Mouse (Mus musculus) embryonic facial prominence, embryonic 12.5 days (tissue): ENCODE results near the gene Gpalpp1. TPM values are rescaled to one million over a fixed set of nuclear protein-coding genes. Genes with fewer than 3 reads are reported as not detected.

ENCODE experiments used
- ATAC-seq: fragments of 200-750 bp; cut with Nextera tagmentation; 2 replicates; pipeline ENCODE4 v1.8.0; 2017; ENCODE audit not compliant: insufficient number of reproducible peaks, insufficient read depth, low FRiP score, low TSS enrichment
- H3K27ac ChIP-seq: fragments of 300-500 bp; sonication (generic); 2 replicates; pipeline ENCODE4 v1.5.1; 2016; ENCODE audit warnings: mild to moderate bottlenecking
- H3K27me3 ChIP-seq: fragments of 300-500 bp; sonication (generic); 2 replicates; pipeline ENCODE4 v1.6.1; 2016; ENCODE audit warnings: mild to moderate bottlenecking, moderate library complexity
- H3K36me3 ChIP-seq: fragments of 300-500 bp; sonication (generic); 2 replicates; pipeline ENCODE4 v1.6.1; 2016; ENCODE audit warnings: mild to moderate bottlenecking
- H3K4me1 ChIP-seq: fragments of 300-500 bp; sonication (generic); 2 replicates; pipeline ENCODE4 v1.6.1; 2016
- H3K4me2 ChIP-seq: fragments of 300-500 bp; sonication (generic); replicated peaks from 2 replicates; pipeline ENCODE4 v1.6.1; 2016; ENCODE audit warnings: mild to moderate bottlenecking, moderate library complexity
- H3K4me3 ChIP-seq: fragments of 300-500 bp; sonication (generic); 2 replicates; pipeline ENCODE4 v1.5.1; 2016; ENCODE audit warnings: mild to moderate bottlenecking
- H3K9ac ChIP-seq: fragments of 300-500 bp; sonication (generic); 2 replicates; pipeline ENCODE4 v1.6.1; 2016; ENCODE audit warnings: mild to moderate bottlenecking, moderate library complexity
- H3K9me3 ChIP-seq: fragments of 300-500 bp; sonication (generic); 2 replicates; pipeline ENCODE4 v1.6.1; 2016; ENCODE audit warnings: mild to moderate bottlenecking, moderate library complexity
- WGBS: fragments of 180-500 bp; shearing (Covaris S2); methylation state at CpG from one replicate; pipeline ENCODE4 v1.1.7; 2016; 5-methylcytosine and 5-hydroxymethylcytosine counted together
- polyA plus RNA-seq: library from polyadenylated mRNA; unstranded; fragments of >200 nt; fragmentation: Nextera tagmentation; extraction: Ambion mirVana; gene quantifications from 2 replicates; pipeline ENCODE4 v1.2.1, GENCODE M21; 2016

The Gpalpp1 gene
- 15.0 and 15.6 TPM in 2 replicates for polyA plus RNA-seq

DNA sequence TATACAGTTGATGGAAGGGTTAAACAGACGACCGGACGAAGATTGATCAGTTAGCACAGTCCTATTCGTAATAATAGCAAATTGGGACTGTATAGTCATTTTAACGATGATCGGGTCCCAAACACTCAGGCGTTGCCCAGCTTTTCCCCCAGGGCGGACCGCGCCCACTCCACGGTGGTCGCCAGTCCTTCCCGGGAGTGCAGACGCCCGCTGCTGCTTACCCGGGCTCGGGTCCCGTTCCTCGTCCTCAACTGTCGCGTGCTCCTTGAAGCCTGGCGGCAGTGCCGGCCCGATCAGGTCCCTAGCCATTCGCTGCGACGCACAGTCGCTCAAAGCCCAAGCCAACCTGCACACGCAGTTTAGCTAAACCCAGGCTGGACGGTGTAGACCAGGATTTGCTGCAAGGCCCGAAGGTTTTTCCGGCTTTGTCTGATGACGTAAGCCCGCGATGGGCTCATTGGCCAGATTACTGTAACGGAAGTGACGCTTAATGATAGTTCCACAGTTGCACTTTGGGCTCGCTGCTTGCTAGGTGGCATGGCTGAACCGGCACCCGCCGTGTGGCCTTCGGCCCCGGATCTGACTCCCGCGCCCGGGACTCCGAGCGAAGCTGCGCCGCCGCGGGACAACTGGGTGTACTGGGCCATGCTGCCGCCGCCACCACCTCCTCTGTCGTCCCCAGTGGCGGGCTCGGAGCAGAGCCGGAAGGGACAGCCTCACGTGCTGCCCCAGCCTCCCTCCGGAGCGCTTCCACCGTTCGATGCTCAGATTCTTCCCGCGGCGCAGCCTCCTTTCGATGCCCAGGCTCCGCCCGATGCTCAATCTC, at the start of gene Gpalpp1, which contains the start of gene Nufip1:
Gene Gpalpp1, minus strand, starts transcription at position 365 of the 826 bp plus-strand sequence.
Gene Nufip1, plus strand, starts transcription at position 496 of the 826 bp plus-strand sequence.
- under 1% methylated on average over 69 of the region's 69 CpGs for WGBS
- peak; percentile 99 for ATAC-seq
- H3K9ac ChIP-seq, result peak within 1 kb of the TSS; percentile 82

DNA sequence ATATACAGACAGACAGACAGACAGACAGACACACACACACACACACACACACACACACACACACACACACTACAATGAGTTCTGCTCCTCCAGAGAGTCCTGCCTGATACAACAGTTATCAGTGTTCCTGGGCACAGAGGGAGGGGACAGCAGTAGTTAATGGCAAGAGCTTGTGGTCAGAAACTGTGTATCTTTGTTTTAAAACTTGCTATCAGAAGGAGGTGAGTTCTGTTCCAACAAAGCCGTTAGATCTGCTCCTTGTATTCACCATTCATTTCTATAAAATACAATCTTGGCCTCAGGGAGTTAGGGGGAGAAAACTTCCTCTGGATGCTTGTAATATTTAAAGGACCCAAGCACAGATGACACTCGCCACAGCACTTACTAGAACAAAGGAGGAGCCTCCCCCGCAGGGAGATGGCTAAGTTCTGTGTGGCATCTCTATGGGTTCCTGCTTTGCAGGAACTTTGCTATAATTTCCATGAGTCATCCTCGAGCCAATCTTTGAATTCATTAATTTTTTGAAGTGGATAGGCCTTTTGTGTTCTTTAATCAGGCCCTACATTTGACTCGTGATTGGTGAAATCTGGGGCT, 47.7 kb upstream of the Gpalpp1 start:
- H3K4me1 ChIP-seq, result peaks cover 4% of the 10 kb centered on the region
- WGBS, result 41% methylated on average over 5 of the region's 5 CpGs
- no peaks in the 10 kb centered on the region for H3K36me3 ChIP-seq
- no peak overlapping the region for H3K4me2 ChIP-seq
- H3K27ac ChIP-seq, result no peak overlapping the region
- H3K9me3 ChIP-seq, result 0 out of 2 replicates have a peak, but pooled peaks cover 3% of the 10 kb centered on the region
- H3K27me3 ChIP-seq, result no peaks in the 10 kb centered on the region
- ATAC-seq, result no peak
- no peak overlapping the region for H3K9ac ChIP-seq
- no peak overlapping the region for H3K4me3 ChIP-seq

More for the DNA sequence above, at the start of gene Gpalpp1, which contains the start of gene Nufip1:
- Histone ChIP-seq H3K36me3 (peaks cover 20% of the 10 kb centered on the region), H3K9me3 (no peaks in the 10 kb centered on the region), H3K4me2 (peak within 1 kb of the TSS; percentile 75), H3K27me3 (no peaks in the 10 kb centered on the region), H3K4me1 (peaks cover 18% of the 10 kb centered on the region; the same call in 1 of the 2 replicates), H3K4me3 (peak within 1 kb of the TSS; percentile 98), H3K27ac (peak within 1 kb of the TSS; percentile 84)

DNA sequence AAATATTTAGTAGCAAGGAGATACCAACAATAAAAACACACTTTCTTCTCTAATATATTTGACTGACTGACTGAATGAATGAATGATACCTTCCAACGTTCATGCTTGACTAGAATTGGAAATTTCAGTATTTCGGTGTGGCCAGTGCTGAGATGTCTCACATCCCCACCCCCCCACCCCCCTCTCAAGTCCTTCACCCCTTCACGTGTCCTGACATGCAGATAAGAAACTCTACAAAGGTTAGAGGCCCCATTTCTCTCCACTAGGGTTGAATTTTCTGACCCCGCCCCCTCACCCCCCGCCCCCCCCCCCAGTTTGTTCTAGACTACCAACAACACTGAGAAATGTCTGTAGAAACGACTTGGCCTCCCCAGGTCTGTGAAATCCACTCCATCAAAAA, 43.3 kb upstream of the Gpalpp1 start:
- H3K27ac ChIP-seq, result no peak overlapping the region
- H3K27me3 ChIP-seq, result no peaks in the 10 kb centered on the region
- no peaks in the 10 kb centered on the region for H3K36me3 ChIP-seq
- H3K4me1 ChIP-seq, result peaks cover 11% of the 10 kb centered on the region
- ATAC-seq, result no peak
- peak overlapping the region; percentile 64 for H3K4me2 ChIP-seq
- H3K9ac ChIP-seq, result no peak overlapping the region
- H3K4me3 ChIP-seq, result no peak overlapping the region
- 25% methylated on average over 6 of the region's 6 CpGs for WGBS
- H3K9me3 ChIP-seq, result no peaks in the 10 kb centered on the region

DNA sequence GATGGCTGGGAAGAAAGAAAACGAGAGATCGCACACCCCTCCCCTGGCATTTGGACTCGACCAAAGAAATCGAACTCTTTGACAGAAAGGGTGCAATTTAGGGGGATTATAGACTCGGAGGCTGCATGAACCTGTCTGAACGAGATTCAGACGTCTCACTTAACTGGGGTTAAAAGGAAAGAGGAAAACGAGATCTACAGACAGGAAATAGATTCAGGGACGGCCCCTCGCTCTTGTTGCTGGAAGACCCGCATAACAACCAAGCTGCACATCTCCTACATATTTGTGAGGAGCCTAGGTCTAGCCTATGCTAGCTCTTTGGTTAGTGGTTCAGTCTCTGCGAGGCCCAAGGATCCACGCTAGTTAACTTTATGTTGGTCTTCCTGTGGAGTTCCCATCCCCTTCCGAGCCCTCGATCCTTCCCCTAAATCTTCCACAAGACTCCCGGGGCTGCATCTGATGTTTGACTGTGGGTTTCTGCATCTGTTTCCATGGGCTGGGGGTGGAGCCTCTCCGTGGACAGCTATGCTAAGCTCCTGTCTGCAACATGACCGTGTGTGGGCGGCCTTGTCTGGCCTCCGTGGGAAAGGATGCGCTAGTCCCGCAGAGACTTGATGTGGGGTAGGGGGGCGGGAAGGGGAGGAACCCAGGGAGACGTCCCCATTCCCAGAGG, 42.6 kb upstream of the Gpalpp1 start:
- H3K27ac ChIP-seq, result peak overlapping the region; percentile 79
- H3K4me2 ChIP-seq, result peak overlapping the region; percentile 64
- WGBS, result 1% methylated on average over 24 of the region's 24 CpGs
- H3K9ac ChIP-seq, result peak overlapping the region; percentile 33
- ATAC-seq, result peak; percentile 18
- H3K36me3 ChIP-seq, result no peaks in the 10 kb centered on the region
- H3K27me3 ChIP-seq, result no peaks in the 10 kb centered on the region
- no peaks in the 10 kb centered on the region for H3K9me3 ChIP-seq
- peak overlapping the region; percentile 73 for H3K4me3 ChIP-seq
- H3K4me1 ChIP-seq, result peaks cover 11% of the 10 kb centered on the region

DNA sequence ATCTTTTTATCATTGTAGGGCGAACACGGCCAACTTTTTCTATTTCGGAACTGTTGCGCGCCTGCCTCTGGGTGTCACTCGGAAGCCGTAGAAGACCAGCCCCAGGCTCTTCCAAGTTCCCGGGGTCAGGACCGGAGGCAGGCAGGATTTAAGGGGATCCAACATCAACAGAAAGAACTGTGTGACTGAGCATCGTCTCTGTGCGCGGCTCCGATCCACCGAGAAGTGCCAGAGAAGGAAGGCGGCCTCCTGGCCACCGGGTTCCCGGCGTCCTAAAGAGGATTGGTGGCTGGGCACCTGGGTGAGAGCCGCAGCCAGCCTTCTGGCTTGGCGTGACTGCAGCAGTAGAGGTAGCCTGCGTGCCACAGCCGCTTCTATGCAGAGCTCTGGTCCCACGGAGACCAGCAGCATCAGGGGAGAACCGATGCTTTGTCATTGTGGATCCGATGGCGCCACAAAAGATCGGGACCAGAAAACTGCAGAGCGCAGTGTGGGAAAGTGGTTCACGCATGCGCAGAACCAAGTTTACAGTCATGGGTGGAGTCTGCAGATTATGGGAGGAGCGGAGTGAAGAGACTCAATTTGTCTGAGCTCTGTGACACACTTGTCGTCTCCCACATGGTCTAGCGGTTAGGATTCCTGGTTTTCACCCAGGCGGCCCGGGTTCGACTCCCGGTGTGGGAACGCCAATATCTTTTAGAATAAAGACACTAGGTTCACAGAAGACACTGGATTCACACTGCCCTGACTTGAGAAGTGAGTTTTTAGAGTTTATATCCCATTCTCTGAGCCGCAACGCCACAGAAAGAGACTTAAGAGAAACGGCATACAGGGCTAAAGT, 41.8 kb upstream of the Gpalpp1 start:
- Histone ChIP-seq H3K4me1 (peaks cover 11% of the 10 kb centered on the region), H3K9me3 (no peaks in the 10 kb centered on the region), H3K4me3 (peak overlapping the region; percentile 73), H3K27ac (peak overlapping the region; percentile 99), H3K9ac (peak overlapping the region; percentile 89), H3K27me3 (no peaks in the 10 kb centered on the region), H3K4me2 (peak overlapping the region; percentile 64), H3K36me3 (no peaks in the 10 kb centered on the region)
- ATAC-seq, result peak; percentile 84
- WGBS, result under 1% methylated on average over 41 of the region's 41 CpGs

DNA sequence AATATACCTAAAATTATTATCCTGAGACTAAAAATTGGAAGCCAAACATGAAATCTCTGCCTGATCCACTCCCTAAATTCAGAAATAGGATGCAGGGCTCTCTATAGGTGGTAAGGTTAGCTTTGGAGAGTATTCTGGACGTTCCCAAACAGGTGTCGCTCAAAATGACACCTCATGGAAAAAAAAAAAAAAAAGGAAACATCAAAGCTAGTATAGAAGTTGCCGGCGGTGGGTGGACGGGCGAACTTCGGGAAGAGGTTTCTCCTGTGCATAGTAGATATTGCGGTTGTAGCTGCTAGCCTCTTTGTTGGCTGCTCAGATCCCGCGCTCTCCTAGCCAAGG, 41.2 kb upstream of the Gpalpp1 start:
- H3K27ac ChIP-seq, result peak overlapping the region; percentile 99
- no peaks in the 10 kb centered on the region for H3K36me3 ChIP-seq
- peaks cover 9% of the 10 kb centered on the region for H3K4me1 ChIP-seq
- no peaks in the 10 kb centered on the region for H3K27me3 ChIP-seq
- no peak for ATAC-seq
- peak overlapping the region; percentile 64 for H3K4me2 ChIP-seq
- no peaks in the 10 kb centered on the region for H3K9me3 ChIP-seq
- H3K4me3 ChIP-seq, result peak overlapping the region; percentile 73
- under 1% methylated on average over 10 of the region's 10 CpGs for WGBS
- H3K9ac ChIP-seq, result peak overlapping the region; percentile 89

DNA sequence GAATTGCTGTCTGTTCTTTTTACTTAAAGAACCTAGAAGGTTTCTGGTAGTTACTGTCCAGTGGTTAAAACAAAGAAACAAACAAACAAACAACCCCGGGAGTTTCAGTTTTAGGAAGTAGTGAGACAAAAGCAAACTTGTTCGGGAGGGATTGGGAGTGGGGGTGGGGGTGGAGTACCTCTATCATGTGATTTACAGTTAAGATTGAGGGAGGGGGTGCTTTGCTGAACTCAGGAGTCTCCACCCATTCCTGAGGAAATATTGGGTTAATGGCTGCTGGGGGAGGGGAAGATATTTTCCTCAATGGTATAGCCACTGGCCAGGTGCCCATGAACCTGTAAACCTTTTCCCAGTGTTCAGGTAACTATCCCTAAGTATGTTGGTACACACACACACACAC, 40.5 kb upstream of the Gpalpp1 start:
- Histone ChIP-seq H3K36me3 (no peaks in the 10 kb centered on the region), H3K4me3 (no peak overlapping the region), H3K4me2 (no peak overlapping the region), H3K4me1 (peaks cover 9% of the 10 kb centered on the region), H3K9me3 (no peaks in the 10 kb centered on the region), H3K27ac (no peak overlapping the region), H3K27me3 (no peaks in the 10 kb centered on the region), H3K9ac (no peak overlapping the region)
- 80% methylated on average over 2 of the region's 2 CpGs for WGBS
- no peak for ATAC-seq

DNA sequence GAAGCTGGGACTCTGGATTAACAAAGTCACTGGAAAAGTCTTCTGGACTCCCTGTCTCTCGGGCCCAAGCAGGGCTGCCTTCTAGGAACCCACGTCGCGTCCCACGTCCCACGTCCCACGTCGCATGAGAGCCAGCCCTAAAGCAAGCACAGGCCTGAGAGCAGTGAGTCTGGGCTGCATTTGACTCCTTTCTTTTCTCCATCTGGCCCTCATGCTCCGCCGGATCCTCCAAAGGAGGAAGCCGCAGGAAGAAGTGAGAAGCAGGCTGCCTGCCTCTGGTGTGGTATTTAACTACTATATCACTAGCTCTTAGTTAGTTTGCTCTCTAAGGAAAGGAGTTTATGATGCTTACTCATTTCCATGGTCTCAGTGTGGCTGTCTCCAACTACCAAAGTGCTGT, 39.9 kb upstream of the Gpalpp1 start:
- no peak overlapping the region for H3K4me3 ChIP-seq
- 82% methylated on average over 11 of the region's 11 CpGs for WGBS
- H3K36me3 ChIP-seq, result no peaks in the 10 kb centered on the region
- H3K27ac ChIP-seq, result no peak overlapping the region
- H3K4me2 ChIP-seq, result no peak overlapping the region
- H3K4me1 ChIP-seq, result peaks cover 9% of the 10 kb centered on the region
- H3K9ac ChIP-seq, result no peak overlapping the region
- no peaks in the 10 kb centered on the region for H3K9me3 ChIP-seq
- H3K27me3 ChIP-seq, result no peaks in the 10 kb centered on the region
- no peak for ATAC-seq

DNA sequence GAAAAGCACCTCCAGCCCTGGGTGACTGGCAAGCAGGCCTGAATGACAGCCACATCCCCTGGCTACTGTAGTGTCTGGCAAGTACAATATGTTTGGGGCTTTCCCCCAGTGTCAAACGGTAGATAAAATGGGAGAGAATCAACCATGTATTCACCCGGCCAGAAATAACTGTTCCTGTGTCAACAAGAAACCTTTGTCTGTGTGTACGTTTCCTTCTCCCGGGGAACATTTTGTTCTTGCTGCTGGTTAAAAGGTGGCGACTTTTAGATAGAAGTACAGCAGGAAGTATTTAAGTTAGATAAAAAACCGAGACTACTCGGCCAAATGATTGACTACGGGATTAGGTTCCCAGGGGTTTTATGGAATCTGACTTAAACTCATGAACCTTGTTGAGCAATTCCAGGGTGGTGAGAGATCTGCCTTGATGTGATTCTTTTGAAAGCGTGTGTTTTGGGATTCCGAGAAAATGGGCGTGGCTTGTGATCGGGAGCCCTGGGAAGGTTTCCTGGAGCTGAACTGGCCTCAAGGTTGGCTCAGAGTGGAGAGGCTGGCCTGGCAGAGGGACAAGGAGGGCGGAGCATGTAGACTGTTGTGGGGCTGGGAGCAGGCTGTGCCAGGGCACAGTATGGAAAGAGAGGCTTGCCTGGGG, 39.1 kb upstream of the Gpalpp1 start:
- no peaks in the 10 kb centered on the region for H3K27me3 ChIP-seq
- no peak overlapping the region for H3K9ac ChIP-seq
- no peak overlapping the region for H3K27ac ChIP-seq
- no peaks in the 10 kb centered on the region for H3K9me3 ChIP-seq
- WGBS, result 27% methylated on average over 13 of the region's 13 CpGs
- H3K4me3 ChIP-seq, result no peak overlapping the region
- H3K36me3 ChIP-seq, result no peaks in the 10 kb centered on the region
- ATAC-seq, result no peak
- H3K4me2 ChIP-seq, result peak overlapping the region; percentile 32
- H3K4me1 ChIP-seq, result peaks cover 9% of the 10 kb centered on the region

DNA sequence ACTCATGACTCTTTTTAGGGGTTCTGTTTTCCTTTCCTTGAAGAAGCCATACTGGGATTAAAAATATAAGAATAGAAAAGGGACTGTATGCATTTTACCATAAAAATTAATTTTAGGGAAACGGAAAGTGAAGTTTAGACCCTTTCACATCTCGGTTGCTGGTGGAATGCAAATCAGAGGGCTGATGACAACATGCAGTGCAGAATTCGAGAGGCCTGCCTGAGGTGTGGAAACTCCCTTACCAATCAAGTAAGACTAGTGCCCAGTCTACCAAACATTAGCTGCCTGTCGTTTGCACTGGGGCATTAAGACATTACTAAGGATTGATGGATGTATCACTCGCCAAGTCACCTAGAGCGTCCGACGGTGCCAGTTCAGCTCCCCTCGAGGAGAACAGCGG, 37.7 kb upstream of the Gpalpp1 start:
- Histone ChIP-seq H3K9ac (no peak overlapping the region), H3K4me1 (peaks cover 7% of the 10 kb centered on the region), H3K36me3 (no peaks in the 10 kb centered on the region), H3K4me3 (no peak overlapping the region), H3K9me3 (no peaks in the 10 kb centered on the region), H3K4me2 (no peak overlapping the region), H3K27ac (no peak overlapping the region), H3K27me3 (no peaks in the 10 kb centered on the region)
- ATAC-seq, result no peak
- WGBS, result 86% methylated on average over 10 of the region's 10 CpGs

DNA sequence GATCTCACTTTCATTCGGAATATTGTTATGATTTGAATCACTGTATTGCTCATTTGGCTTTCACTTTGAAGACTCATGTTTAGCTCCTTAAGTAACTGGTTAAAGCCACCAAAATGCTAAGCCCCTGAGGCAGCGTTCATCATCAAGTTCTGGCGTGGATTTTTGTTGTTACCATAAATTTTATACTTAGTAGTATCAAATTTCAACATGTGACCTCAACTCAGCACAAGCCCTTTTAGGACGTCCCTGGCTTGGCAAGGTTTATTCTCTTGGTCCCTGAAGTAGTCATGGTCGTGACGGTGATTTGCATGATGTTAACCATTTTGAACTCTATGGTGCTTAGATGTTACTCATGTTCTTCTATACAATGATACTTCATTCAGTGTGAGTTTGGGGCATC, 36.5 kb upstream of the Gpalpp1 start:
- Histone ChIP-seq H3K4me2 (no peak overlapping the region), H3K36me3 (no peaks in the 10 kb centered on the region), H3K27me3 (no peaks in the 10 kb centered on the region), H3K9ac (no peak overlapping the region), H3K27ac (no peak overlapping the region), H3K4me3 (no peak overlapping the region), H3K9me3 (no peaks in the 10 kb centered on the region), H3K4me1 (peaks cover 3% of the 10 kb centered on the region; the same call in 1 of the 2 replicates)
- 65% methylated on average over 6 of the region's 6 CpGs for WGBS
- ATAC-seq, result no peak
